Mouse (Mus musculus): ENCODE measurements at regions not wholly inside any gene's neighbourhood (a gene's known extent, or its start where the extent isn't known, plus 50 kb on each side); places are given as distances from the start of the nearest gene placed in this dataset.

DNA sequence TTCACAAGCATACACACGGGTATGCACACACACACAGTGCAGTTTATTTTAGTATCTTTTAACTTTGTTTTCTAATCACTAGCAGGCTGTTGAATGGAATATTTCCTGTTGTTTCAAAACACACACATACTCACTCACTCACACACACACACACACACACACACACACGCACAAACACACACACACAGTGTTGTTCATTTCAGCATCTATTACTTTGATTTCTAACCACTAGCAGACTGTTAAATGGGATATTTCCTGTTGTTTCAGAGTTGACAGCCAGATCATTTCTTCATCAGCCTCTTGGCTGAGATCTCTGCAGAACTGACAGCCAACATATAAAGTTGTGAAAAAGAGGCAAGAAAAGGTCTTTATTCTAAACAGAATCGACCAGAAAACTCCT, 150.9 kb downstream of the Map2k4 start:
- TF ChIP-seq CTCF (IDR thresholded peaks at IDR 0.05; ENCODE audit: low read depth, low read length) (no peak), POLR2A (IDR thresholded peaks at IDR 0.05; ENCODE audit: extremely low read depth, insufficient read depth, low read length) (no peak)

All from liver, adult 2 months (tissue).